ENCODE assay signal across 8 mouse cellular contexts in genomic region chr2:21864061-21864460, GRCm38 (mm10).
"Had no signal": no experiment of that assay in that cellular context is flagged by ENCODE, and none has a peak within 500 bp of the region (broad histone marks: within the 10 kb centered on the region; RNA-seq: fewer than 3 reads in every experiment).

No protein-coding gene starts in this region.

- DNase-seq: kidney, postnatal 10 days; kidney, postnatal 4 days; left cerebral cortex, postnatal 4 days; lung, adult 18-20 months; right cerebral cortex, adult 18-20 months; right cerebral cortex, postnatal 4 days; spleen, adult 18-20 months; thymus, postnatal 36 days had no signal
